In the genomic region with DNA sequence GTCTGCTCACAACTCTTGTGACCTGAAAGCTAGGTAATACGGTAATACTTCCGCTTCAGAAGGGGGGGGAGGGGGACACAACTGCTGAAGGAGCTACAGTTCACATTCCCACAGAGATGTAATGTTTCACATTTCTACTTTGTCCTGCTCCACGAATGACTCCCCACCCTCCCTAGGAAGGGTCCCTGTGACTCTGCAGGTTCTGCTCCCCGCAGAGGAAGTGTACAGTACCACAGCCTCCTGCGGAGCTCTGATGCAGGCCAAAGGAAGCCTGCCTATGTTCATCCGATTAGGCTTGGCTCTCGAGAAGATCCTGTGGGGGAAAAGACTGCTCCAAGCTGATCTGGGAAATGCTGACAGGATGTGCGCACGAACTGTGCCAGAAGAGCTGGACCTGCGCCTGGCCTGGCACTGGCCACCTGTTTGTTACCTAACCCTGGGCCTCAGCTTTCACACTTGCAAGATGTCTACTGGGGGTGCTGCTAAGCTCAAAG, we compare ENCODE assay signal across 9 mouse cellular contexts. TPM values are rescaled to one million over a fixed set of nuclear protein-coding genes. Genes with fewer than 3 reads are reported as not detected.
DNase-seq lines count a peak whose midpoint lies in the region; ATAC-seq and TF ChIP-seq lines count a peak whose summit lies in the region.
"Had no signal": no experiment of that assay in that cellular context is flagged by ENCODE, and none has a peak within 500 bp of the region (broad histone marks: within the 10 kb centered on the region; RNA-seq: fewer than 3 reads in every experiment).

No protein-coding gene starts in this region.

- peaks cover 26 to 55% of the 10 kb centered on the region in 2 experiments for H3K4me1 ChIP-seq in ES-E14 (ENCODE audit: control insufficient read depth in 2 of 2, insufficient read depth in 2 of 2, low read length in 2 of 2, poor library complexity in 1 of 2)
- peaks cover 94% of the 10 kb centered on the region for H3K4me1 ChIP-seq in embryonic facial prominence, embryonic 10.5 days
- H3K4me1 ChIP-seq in liver, embryonic 11.5 days (replicated peaks; ENCODE audit: control insufficient read depth, insufficient read depth, low read length), result peaks cover 84% of the 10 kb centered on the region
- peaks cover 94% of the 10 kb centered on the region for H3K4me1 ChIP-seq in stomach, embryonic 16.5 days (ENCODE audit: control insufficient read depth, insufficient read depth, low read length)
- peaks cover 13% of the 10 kb centered on the region for H3K4me1 ChIP-seq in midbrain, embryonic 13.5 days (replicated peaks)

- H3K27ac ChIP-seq in ES-E14 (ENCODE audit: insufficient read depth, low read depth, low read length, poor library complexity, severe bottlenecking), result peak overlapping the region; percentile 6; the same call in 1 of the 2 replicates
- peak overlapping the region; percentile 60 for H3K27ac ChIP-seq in embryonic facial prominence, embryonic 10.5 days (replicated peaks)
- H3K27ac ChIP-seq in liver, embryonic 11.5 days (ENCODE audit: low read depth, low read length), result peak overlapping the region; percentile 68; the same call in 1 of the 2 replicates
- peak overlapping the region; percentile 86 for H3K27ac ChIP-seq in stomach, embryonic 16.5 days (ENCODE audit: low read length)
- H3K27ac ChIP-seq in midbrain, embryonic 13.5 days, result no peak overlapping the region
- H3K27ac ChIP-seq: liver, embryonic 14.5 days had no signal

- DNase-seq in layer of hippocampus, adult 11-12 months (ENCODE audit: low spot score), result peak; percentile 51
- no peak for DNase-seq in layer of hippocampus, postnatal 36 days
- DNase-seq in ES-E14 (ENCODE audit: low read depth, low spot score), result no peak
- no peak for DNase-seq in embryonic facial prominence, embryonic 10.5 days (ENCODE audit: low spot score)
- DNase-seq in heart, postnatal 14 days, result peak; percentile 78 to 80
- DNase-seq in liver, embryonic 11.5 days (ENCODE audit: low spot score), result no peak

- no peaks in the 10 kb centered on the region for H3K27me3 ChIP-seq in embryonic facial prominence, embryonic 10.5 days (replicated peaks; ENCODE audit: low read depth, poor library complexity, severe bottlenecking)
- H3K27me3 ChIP-seq in liver, embryonic 11.5 days (replicated peaks; ENCODE audit: control insufficient read depth, insufficient read depth, low read length), result no peaks in the 10 kb centered on the region
- H3K27me3 ChIP-seq in stomach, embryonic 16.5 days (ENCODE audit: control insufficient read depth, insufficient read depth, low read length), result no peaks in the 10 kb centered on the region
- no peaks in the 10 kb centered on the region for H3K27me3 ChIP-seq in midbrain, embryonic 13.5 days

- no peaks in the 10 kb centered on the region for H3K9me3 ChIP-seq in ES-E14 (ENCODE audit: control insufficient read depth, insufficient read depth, low read depth, low read length)
- H3K9me3 ChIP-seq in embryonic facial prominence, embryonic 10.5 days, result no peaks in the 10 kb centered on the region
- H3K9me3 ChIP-seq in liver, embryonic 11.5 days (ENCODE audit: control insufficient read depth, low read length), result no peaks in the 10 kb centered on the region
- no peaks in the 10 kb centered on the region for H3K9me3 ChIP-seq in stomach, embryonic 16.5 days (replicated peaks; ENCODE audit: control insufficient read depth, low read length)
- no peaks in the 10 kb centered on the region for H3K9me3 ChIP-seq in midbrain, embryonic 13.5 days

- H3K4me2 ChIP-seq in liver, embryonic 11.5 days, result no peak overlapping the region
- H3K4me2 ChIP-seq in stomach, embryonic 16.5 days (ENCODE audit: low read depth, low read length), result no peak overlapping the region
- no peak overlapping the region for H3K4me2 ChIP-seq in midbrain, embryonic 13.5 days (replicated peaks)

- no peak overlapping the region for H3K4me3 ChIP-seq in ES-E14 (ENCODE audit: insufficient read depth in 1 of 2, low read depth in 1 of 2, low read length in 2 of 2, poor library complexity in 1 of 2, severe bottlenecking in 1 of 2)
- no peak overlapping the region for H3K4me3 ChIP-seq in embryonic facial prominence, embryonic 10.5 days
- no peak overlapping the region for H3K4me3 ChIP-seq in liver, embryonic 11.5 days (ENCODE audit: low read depth, low read length)
- H3K4me3 ChIP-seq in stomach, embryonic 16.5 days (replicated peaks; ENCODE audit: low read length), result no peak overlapping the region
- no peak overlapping the region for H3K4me3 ChIP-seq in midbrain, embryonic 13.5 days (replicated peaks)

- WGBS in embryonic facial prominence, embryonic 10.5 days, result 76% methylated on average over 10 of the region's 10 CpGs
- WGBS in liver, embryonic 11.5 days, result 48% methylated on average over 10 of the region's 10 CpGs
- 51% methylated on average over 10 of the region's 10 CpGs for WGBS in stomach, embryonic 16.5 days
- WGBS in midbrain, embryonic 13.5 days, result 84% methylated on average over 10 of the region's 10 CpGs

- no peak overlapping the region for H3K9ac ChIP-seq in ES-E14 (ENCODE audit: insufficient read depth, low read depth, low read length, poor library complexity, severe bottlenecking)
- 0 out of 2 replicates have a peak overlapping the region, but pooled peaks have one; percentile 3 for H3K9ac ChIP-seq in liver, embryonic 11.5 days (ENCODE audit: low read depth, low read length)
- peak overlapping the region; percentile 51 for H3K9ac ChIP-seq in stomach, embryonic 16.5 days (ENCODE audit: low read length)
- no peak overlapping the region for H3K9ac ChIP-seq in midbrain, embryonic 13.5 days (replicated peaks)
- H3K9ac ChIP-seq: liver, embryonic 14.5 days had no signal

- peak; percentile 27; the same call in 1 of the 2 replicates for ATAC-seq in liver, embryonic 11.5 days (replicated peaks; ENCODE audit: low FRiP score)
- no peak for ATAC-seq in stomach, embryonic 16.5 days (ENCODE audit: insufficient read depth, low FRiP score)
- ATAC-seq in midbrain, embryonic 13.5 days, result no peak

- intact Hi-C loops in heart, postnatal 14 days (cut with DNase I), result loop anchor here (2.0 kb wide), 1 partner anchor 15 kb away; no protein-coding TSS in a partner anchor

- in situ Hi-C loops in ES-E14 (cut with MboI; ENCODE audit: low sequenced_read_pairs in 2 of 2, unreplicated experiment in 2 of 2), result no loop called here

- peaks cover 5% of the 10 kb centered on the region; the same call in 1 of the 2 replicates for H3K36me3 ChIP-seq in ES-E14 (ENCODE audit: control insufficient read depth, insufficient read depth, low read length, poor library complexity, severe bottlenecking)
- H3K36me3 ChIP-seq in embryonic facial prominence, embryonic 10.5 days (replicated peaks), result 0 out of 2 replicates have a peak, but pooled peaks cover 8% of the 10 kb centered on the region
- H3K36me3 ChIP-seq in liver, embryonic 11.5 days (ENCODE audit: control insufficient read depth, insufficient read depth, low read length), result no peaks in the 10 kb centered on the region
- H3K36me3 ChIP-seq in stomach, embryonic 16.5 days (ENCODE audit: control insufficient read depth, insufficient read depth, low read length), result no peaks in the 10 kb centered on the region
- no peaks in the 10 kb centered on the region for H3K36me3 ChIP-seq in midbrain, embryonic 13.5 days

TF ChIP-seq in ES-E14, 5 proteins besides CTCF, POLR2A, EP300 and RAD21:
- TF ChIP-seq HCFC1 (IDR thresholded peaks at IDR 0.05; ENCODE audit: borderline replicate concordance, insufficient read depth, low read length) (no peak), ZNF384 (IDR thresholded peaks at IDR 0.05; ENCODE audit: low read depth, low read length) (no peak), MAFK (IDR thresholded peaks at IDR 0.05; ENCODE audit: insufficient read depth, low read depth, low read length) (no peak), ZC3H11A (IDR thresholded peaks at IDR 0.05; ENCODE audit: borderline replicate concordance, low read depth, low read length) (no peak), CHD2 (IDR thresholded peaks at IDR 0.05; ENCODE audit: low read depth, low read length) (no peak)

RNA-seq across cellular contexts. Expression of gene Myh9, which starts 22.0 kb away (rescaled TPM):
- total RNA-seq in layer of hippocampus, postnatal 36 days (2021), result 100 to 1,000 TPM in 1 of 2 experiments, 10 to 100 TPM in 1; 92.4 to 103 TPM
- total RNA-seq in ES-E14 (2012; rRNA removed), result 146 and 152 TPM in 2 replicates
- polyA plus RNA-seq in embryonic facial prominence, embryonic 10.5 days (2016; fragmentation: Nextera tagmentation; extraction: Ambion mirVana), result 45.7 and 46.9 TPM in 2 replicates
- 100 to 1,000 TPM; 140 to 172 TPM for total RNA-seq in heart, postnatal 14 days (2021)
- polyA plus RNA-seq in liver, embryonic 11.5 days (2014; fragmentation: Nextera tagmentation; extraction: Ambion mirVana), result 49.8 and 53.0 TPM in 2 replicates
- 54.5 and 63.5 TPM in 2 replicates for polyA plus RNA-seq in stomach, embryonic 16.5 days (2015; fragmentation: Nextera tagmentation; extraction: Ambion mirVana)
- 11.8 and 14.1 TPM in 2 replicates for polyA plus RNA-seq in midbrain, embryonic 13.5 days (2015; fragmentation: Nextera tagmentation; extraction: Ambion mirVana)

Comparison
In these comparisons a context has a peak if more than half of its experiments do, and no peak if none do; other contexts are left out.
1. DNase-seq: peak in layer of hippocampus, adult 11-12 months (single experiment) and heart, postnatal 14 days (2 of 2); none in layer of hippocampus, postnatal 36 days (0 of 2), ES-E14 (single experiment), embryonic facial prominence, embryonic 10.5 days (single experiment) and liver, embryonic 11.5 days (single experiment).
2. H3K9ac ChIP-seq: peak in liver, embryonic 11.5 days (single experiment) and stomach, embryonic 16.5 days (single experiment); none in ES-E14 (single experiment) and midbrain, embryonic 13.5 days (single experiment).